Mouse (Mus musculus) lung, adult 18-20 months (tissue): ENCODE data around the gene Pik3c2b.

Experiments used
- DNase-seq, 2 experiments: peaks; one replicate each; pipeline ENCODE4 v3.0.0; 2022; ENCODE audit warnings: mixed read lengths in 2 of 2

The Pik3c2b gene

DNA sequence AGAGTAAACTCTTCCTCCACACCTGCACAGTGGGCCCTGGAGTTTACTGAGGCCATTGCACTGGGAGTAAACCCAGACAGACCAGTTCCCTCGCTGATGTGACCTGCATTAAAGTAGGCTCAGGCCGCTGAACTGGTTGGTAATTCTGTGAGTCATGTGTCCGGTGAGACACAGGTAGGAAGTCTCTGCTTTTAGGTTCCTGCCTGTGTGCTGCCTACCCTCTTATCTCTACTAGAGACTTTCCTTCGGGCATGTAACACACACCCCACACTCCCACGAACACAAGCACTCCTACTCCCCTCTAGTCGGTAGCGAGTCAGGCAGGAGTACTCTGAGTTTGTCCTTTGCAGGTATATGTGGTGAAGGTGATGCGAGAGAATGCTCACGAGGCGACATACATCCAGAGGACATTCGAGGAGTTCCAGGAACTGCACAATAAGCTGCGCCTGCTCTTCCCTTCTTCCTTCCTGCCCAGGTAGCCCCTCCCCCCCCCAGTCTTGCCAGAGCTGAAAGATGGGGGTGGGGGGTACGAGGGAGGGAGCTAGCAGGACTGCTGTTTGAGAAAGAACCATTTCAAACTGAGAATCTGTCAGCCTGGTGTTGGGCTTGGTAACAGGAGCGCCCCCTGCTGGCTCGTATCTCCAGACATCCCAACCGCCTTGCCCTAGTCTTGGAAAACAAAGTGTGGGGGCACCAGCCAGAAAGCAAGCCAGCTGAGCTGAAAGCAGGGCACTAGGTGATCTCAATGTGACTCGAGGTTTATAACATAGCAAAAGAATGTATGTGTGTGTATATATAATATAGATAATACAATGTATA lies 55.7 kb downstream of the Pik3c2b start:
- peak; percentile 72 to 76 for DNase-seq

DNA sequence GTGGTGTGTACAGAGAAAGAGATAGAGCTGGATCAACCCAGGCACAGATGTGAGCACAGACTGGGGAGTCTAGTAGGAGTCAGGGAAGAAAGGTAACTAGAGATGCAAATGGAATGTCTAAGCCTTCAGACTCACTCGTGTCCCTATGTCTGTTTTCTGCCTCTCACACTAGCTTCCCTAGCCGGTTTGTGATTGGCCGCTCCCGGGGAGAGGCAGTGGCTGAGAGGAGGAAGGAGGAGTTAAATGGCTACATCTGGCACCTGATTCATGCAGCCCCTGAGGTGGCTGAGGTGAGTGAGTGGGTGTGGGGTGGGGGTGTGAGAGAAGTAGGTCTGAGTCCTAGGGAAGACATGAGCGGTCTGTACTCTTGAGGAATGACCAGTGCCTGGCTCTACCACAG lies 56.6 kb downstream of the Pik3c2b start:
- no peak for DNase-seq

DNA sequence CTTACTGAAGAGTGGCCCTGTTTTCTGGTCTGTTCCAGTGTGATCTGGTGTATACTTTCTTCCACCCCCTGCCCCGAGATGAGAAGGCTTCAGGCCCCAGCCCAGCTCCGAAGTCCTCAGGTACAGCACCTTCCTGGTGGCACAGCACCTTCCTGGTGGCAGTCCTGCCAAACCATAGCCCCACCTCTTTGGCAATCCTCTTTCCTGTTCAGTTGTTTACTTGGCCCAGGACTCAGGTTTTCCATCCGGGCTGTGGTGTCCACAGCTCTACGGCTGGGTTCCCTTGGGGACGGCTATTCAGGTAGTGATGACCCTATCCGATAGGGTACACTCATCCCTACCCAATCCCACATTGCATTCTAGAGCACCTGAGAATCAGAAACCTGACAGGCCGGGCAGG lies 57.8 kb downstream of the Pik3c2b start:
- DNase-seq, result peak; percentile 66 to 79

DNA sequence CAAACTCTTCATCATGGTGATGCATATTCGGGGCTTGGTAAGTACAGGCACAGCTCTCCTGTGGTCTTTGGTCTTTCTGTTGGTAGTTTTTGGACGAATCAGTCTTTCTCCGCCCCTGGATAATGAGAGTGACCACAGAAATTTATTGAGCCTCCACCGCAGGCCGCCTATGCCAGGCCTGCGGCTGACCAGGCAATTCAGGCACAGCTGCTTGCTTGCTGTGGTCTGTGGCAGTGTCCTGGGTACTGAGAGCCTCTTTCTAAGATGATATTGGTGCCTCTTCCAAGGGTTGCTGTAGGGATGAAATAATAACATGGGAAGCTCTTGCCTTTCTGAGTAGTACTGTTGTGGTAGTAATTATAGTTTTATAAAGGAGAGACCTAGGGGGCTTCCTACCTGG lies 58.4 kb downstream of the Pik3c2b start:
- no peak for DNase-seq

DNA sequence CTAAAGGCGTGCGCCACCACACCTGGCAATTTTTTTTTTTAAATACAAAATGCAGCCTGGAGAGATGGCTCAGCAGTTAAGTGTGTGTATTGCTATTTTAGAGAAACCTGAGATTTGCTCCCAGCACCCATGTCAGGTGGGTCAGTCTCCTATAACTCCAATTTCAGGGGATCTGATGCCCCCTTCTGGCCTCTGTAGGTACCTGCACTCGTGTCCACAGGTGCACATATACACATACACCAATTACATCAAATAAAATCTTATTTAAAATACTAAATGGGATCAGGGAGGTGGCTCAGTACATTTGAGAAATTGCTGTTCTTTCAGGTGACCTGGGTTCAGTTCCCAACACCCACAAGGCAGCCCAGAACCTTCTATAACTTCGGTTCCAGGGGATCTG lies 70.6 kb downstream of the Pik3c2b start:
- DNase-seq, result no peak

DNA sequence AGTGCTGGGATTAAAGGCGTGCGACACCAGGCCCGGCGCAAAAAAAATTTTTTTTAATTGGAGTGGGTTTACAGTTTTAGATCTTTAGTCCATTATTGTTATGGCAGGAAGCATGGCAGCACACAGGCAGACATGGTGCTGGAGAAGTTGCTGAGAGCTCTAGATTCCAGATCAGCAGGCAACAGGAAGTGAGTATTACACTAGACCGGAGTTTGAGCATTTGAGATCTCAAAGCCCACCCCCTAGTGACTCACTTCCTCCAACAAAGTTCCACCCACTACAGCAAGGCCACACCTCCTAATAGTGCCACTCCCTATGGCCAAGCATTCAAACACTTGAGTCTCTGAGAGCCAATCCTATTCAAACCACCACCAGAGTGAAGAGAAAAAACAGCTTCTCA lies 72.7 kb downstream of the Pik3c2b start:
- peak; percentile 61 to 67 for DNase-seq

DNA sequence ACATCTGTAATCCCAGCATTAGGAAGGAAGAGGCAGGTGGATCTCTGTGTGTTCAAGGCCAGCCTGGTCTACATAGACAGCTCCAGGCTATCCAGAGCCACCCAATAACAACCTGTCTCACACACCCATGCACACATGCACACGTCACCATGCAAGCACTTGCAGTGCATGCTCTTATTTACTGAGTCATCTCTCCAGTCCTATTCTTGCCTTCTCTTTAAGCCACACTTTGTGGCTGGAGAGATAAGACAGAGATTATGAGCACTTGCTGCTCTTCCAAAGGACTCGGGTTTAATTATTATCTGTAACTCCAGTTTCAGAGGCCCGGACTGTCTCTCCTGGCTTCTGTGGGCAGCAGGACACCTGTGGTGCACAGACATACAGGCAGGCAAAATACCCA lies 73.4 kb downstream of the Pik3c2b start:
- no peak for DNase-seq

DNA sequence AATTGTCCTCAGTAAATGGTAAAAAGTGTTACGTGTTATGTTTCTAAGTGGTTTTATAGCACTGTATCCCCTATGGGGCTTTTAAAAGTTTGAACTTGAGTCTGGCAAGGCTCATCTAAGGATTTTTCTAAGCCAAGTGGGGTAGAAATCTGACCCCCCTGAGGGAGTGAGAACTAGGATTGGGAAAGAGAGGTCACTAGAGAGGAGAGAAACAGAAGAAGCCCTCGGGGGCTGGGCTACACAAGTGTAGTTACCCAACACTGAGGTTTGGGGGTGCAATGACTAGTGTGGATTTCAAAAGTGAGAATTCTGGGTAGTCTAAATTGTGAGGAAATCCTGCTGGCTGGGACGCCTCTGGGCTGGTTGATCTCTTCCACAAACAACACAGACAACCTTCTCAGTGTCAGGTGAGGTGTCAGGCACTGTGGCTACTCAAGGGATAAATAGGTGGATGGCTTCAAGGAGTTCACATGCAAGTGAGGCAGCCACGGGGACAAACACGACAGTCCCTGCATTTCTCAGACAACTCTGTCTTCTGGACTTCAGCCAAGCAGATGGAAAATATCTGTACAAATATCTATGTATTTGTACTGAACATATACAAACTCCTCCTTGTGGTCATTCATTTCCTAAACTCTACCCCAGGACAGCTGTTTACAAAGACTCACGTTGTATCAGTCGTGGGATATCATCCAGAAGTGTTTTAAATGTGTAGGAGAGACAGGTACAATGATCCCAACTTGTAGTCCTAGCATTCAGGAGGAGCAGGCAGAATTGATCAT lies 74.7 kb downstream of the Pik3c2b start:
- DNase-seq, result peak; percentile 44 to 61

DNA sequence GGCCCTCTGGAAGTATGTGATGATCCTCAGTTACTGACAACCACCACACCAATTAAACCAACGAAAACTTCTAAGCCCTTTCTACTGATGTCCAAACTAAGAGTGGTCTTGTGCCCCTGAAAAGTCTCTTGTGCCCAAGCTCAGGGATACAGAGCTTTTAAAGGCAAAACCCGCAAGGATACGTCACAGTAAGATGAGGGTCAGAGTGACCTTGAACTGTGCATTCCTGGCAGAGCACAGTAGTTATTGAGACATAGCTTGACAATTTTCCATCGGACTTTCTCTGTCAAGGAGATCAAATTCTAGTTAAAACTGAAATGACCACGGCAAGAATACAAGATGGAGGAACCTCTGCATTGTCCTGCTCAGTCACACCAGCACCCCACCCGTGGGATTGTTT lies 75.8 kb downstream of the Pik3c2b start:
- DNase-seq, result no peak

DNA sequence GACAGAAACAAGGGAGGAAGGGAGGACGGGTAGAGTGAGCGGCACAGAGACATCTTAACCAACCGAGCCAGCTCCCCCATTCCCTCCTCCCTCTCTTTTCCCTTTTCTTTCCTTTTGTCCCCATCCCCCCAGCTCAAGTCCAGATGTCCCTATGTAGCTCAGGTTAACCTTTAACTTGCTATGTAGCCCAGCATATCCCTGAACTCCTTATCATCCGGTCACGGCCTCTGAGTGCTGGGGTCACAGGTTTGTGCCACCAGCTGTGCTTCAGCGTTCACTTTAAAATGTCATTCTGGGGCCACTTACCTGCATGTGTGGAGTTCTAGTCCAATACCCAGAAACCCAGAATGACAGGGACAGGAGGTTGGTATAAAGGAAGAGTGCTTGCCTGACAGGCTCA lies 78.7 kb downstream of the Pik3c2b start:
- DNase-seq, result no peak

DNA sequence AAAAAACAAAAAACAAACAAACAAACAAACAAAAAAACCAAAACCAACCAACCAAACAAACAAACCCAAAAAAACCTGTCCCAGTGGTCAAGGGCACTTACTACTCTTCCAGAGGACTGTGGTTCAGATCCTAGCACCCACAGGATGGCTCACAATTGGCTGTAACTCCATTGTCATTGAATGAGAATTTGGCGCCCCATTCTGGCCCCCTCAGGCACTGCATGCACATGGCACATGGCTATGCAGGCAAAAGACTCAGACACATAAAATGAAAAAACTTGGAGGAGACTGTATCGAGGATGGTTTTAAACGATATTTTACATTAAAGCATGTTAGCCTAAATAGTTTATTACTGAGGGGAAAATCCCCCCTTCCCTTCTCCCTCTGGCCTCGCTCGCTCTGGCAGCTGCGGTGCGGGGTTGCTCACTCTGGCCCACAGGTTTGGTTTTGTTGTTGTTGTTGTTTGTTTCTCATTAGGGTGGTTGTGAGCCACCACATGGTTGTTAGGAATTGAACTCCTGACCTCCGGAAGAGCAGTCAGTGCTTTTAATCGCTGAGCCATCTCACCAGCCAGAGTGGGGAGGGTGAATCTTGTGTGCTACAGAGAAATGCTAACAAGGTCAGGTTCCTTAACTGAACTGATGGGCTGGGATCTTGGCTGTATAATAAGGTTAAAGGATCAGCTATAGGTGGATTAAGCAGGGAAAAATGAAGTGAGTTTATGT lies 80.3 kb downstream of the Pik3c2b start:
- DNase-seq, result no peak

DNA sequence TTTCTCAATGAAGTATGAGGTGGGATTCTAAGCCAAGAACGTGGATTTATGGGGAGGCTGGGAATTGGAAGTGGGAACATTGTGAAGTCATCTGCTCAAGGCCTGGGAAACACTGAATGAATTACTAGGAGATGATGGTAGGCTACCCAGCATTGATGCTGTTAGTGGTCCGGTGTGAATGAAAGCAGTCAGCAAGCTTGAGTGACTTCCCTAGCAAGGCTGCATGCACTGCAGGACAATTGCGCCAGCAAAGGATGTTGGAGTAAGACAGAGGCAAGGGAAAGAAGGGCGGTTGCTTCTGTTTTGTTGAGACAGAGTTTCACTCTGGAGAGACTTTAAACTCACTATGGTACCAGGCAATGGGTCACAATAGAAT lies 80.9 kb downstream of the Pik3c2b start:
- no peak for DNase-seq

DNA sequence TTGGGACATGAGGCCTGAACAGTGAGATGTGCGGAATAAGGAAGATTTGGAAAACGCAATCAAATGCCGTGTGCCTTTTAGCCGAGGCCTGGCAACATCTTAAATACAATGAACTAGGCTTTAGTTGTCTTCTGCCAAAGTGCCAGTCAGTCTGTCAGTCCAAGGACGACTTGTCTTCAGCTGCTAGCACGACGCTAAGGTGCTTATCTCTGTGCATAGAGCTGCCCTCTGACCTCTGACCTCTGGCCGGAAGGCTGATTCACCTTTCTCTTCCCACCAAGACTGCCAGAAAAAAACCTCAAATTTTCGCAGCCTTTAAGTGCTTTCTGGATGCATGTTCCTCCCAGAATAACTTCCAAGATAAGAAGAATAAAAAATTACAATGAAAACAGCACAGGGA lies 81.9 kb downstream of the Pik3c2b start:
- DNase-seq, result no peak

DNA sequence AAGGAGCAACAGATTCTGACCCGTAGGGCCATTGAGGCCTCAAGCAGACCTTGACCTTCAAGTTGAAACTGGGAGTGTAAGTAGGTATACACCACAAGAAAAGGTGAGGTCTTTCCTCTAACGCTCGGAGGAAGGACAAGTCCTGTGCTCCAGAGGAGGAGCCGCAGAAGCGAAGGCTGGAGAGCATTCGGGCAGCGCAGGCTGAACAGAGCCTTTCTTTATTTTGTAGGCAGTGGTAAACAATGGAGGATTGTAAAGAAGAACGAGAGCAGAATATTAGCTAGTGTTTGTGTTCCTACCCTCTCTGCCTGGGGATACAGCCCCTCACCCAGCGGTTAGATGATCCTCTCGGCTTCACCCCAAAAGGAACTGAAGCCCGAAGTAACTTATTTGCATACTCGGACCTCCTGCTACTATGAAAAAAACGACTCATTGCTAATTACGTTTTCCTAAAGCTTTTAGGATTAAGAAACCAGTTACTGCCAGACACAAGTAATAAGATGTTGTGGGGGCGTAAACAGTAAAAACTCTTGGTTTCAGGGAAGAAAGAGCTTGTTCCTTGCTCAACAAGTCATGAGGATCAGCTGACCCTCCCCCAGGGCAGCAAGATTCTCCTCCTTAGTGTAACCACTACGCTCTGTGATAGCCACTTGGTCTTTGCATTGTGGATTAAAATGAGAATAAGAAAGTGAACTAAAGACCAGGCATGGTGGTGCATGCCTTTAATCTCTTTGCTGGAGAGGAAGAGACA lies 84.2 kb downstream of the Pik3c2b start:
- peak; percentile 32 to 37 for DNase-seq

DNA sequence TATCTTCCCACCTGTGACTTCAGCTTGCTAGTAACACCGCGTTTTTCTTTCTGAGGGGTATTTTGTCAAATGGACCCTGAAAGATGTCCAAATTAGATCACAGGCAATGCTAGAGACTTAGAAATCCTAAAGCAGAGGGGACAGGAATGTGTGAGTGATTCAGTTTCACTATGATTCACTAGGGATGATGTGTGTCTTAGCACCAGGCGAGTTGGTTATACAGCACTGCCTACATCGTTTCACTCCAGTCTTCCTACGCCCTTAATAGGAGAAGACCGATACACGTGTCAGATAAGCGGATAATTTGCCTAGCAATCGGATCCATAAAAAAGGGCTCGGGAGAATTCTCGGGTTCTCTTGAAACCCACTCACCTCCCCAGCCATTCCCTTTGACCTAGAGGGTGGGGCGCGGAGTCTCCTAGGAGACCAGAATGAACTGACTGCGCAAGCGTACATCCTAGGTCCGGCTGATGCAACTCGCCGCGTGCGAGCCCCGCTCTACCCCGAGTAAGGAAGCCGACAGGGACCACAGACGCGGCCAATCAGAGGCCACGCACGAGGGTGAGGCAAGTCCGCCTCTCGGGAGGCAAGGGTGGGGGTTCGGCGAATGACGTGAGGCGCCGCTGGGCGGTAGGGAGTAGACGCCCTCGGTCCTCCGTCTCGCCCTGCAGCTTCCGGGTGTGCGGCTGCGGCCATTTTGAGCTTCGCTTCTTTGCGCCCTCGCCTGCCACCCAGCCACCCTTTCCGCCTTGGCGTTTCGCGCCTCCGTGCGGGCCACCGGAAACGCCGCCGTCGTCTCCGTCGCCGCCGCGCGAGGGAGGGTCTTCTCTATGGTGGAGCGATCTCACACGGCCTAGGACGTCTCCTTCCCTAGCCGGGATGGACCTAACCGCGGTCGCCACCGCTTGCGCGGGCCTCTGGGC lies 85.4 kb downstream of the Pik3c2b start, which contains the start of gene Ppp1r15b:
Ppp1r15b (plus strand) TSS at position 506 of the 923 bp plus-strand sequence.
- peak; percentile 100 for DNase-seq

DNA sequence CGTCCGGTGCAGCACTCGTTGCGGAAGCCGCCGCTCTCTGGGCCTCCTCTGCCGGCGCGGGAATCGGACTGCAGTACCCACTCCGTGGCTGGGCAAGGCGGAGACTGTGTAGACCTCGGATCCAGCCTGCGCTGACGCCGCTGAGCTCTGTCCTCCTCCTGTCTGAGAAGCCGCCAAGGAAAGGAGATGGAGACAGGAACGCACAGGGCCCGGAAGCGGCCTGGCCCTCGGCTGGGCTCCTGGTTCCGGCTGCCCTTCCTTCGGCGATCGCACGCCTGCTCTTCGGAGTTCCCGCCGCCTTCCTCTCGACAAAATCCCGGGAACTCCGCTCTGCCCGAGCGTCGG lies 86.1 kb downstream of the Pik3c2b start:
- no peak for DNase-seq

DNA sequence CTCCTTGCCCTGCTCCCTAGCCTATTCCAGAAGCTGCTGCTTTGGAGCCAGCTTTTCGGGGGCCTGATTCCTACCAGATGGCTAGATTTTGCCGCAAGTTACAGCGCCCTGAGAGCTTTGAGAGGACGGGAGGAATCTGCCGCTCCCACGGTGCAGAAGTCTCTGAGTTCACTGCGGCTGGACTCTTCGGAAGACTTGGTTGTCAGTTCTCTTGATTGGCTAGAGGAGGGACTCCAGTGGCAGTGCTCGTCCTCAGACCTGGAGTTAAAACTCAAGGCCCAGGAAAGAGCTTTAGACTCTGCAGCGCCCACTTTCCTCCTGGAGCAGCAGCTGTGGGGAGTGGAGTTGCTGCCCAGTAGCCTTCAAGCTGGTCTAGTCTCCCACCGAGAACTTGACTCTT lies 86.5 kb downstream of the Pik3c2b start:
- peak in 1 of 2 experiments; percentile 9 for DNase-seq

DNA sequence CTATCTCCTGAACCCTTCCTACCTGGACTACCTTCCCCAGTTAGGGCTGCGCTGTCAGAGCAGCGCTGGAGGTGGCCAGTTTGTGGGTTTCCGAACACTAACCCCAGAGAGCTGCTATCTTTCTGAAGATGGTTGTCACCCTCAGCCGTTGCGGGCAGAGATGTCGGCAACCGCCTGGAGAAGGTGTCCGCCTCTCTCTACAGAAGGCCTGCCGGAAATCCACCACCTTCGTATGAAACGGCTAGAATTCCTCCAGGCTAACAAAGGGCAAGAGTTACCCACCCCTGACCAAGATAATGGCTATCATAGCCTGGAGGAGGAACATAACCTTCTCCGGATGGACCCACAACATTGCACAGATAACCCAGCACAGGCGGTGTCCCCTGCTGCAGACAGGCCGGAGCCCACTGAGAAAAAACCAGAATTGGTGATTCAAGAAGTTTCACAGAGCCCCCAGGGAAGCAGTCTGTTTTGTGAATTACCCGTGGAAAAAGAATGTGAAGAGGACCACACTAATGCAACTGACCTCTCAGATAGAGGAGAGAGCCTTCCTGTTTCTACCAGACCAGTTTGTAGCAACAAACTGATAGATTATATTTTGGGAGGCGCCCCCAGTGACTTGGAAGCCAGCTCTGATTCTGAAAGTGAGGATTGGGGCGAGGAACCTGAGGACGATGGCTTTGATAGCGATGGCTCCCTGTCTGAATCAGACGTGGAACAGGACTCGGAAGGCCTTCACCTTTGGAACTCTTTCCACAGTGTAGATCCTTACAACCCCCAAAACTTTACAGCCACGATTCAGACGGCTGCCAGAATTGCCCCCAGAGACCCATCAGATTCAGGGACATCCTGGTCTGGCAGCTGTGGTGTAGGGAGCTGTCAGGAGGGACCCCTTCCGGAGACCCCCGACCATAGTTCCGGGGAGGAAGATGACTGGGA lies 87.2 kb downstream of the Pik3c2b start:
- DNase-seq, result no peak

DNA sequence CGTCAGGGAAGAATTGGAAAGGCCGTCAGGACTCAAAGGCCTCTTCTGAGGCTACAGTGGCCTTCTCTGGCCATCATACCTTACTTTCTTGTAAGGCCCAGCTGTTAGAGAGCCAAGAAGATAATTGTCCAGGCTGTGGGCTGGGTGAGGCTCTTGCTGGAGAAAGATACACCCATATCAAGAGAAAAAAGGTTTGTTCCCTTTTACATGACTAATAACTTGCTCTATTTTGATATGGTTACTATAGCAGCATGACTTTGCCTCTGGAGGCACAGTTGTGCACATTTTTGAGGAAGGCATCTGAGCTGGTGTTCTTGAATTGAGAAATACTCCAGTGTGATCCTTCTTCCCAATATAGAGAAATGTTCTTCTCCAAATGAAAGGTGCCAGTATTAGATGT lies 88.0 kb downstream of the Pik3c2b start:
- peak in 1 of 2 experiments; percentile 21 for DNase-seq

DNA sequence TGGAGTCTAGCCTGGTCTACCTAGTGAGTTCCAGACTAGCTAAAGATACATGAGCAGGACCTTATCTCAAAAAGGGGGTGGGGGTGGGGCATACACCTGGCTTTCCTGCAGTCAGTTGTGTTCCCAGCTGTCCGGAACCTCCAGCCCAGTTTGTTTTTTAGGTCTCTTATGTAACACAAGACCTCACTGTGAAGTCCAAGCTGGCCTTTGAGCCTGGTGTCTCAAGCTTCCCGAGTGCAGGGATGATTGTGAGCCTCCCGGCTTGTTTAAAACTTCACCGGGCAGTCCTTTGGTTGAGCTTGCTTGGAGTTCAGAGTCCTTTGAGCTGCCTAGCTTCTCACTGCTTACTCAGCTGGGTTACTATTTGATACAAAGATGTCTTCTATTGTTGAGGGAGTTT lies 88.6 kb downstream of the Pik3c2b start:
- DNase-seq, result no peak

DNA sequence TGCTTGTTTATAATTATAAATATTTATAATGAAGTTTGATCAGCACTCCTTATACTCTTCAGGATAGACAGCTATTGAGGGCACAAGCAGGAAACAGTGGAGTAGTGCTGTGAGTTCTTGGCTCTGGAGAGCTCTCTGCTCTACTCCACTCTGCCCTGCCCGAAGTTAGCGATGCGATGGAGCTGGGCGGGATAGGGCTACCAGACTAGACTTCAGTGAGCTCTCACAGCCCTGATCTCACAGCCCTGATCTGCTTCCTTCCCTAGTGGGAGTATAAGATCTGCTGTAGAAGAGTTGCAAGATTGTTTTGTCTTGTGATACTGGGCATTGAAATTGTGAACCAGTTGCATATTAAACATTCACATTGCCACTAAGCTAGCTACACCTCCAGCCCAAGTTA lies 89.4 kb downstream of the Pik3c2b start:
- DNase-seq, result peak; percentile 26 to 29
